Mouse (Mus musculus) kidney, embryonic 15.5 days (tissue): ENCODE measurements around the gene Gpx5. TPM values are rescaled to one million over a fixed set of nuclear protein-coding genes. Genes with fewer than 3 reads are reported as not detected.

ENCODE experiments used
- ATAC-seq: fragments of 200-750 bp; cut with Nextera tagmentation; replicated peaks from 2 replicates; pipeline ENCODE4 v1.8.0; 2017; ENCODE audit warnings: moderate TSS enrichment; ENCODE audit not compliant: low FRiP score
- H3K27ac ChIP-seq: fragments of 300-500 bp; sonication (generic); 2 replicates; pipeline ENCODE4 v1.5.1; 2015; ENCODE audit warnings: mild to moderate bottlenecking, inconsistent platforms
- H3K27me3 ChIP-seq: fragments of 300-500 bp; sonication (generic); 2 replicates; pipeline ENCODE4 v1.6.1; 2015; ENCODE audit warnings: inconsistent platforms
- H3K36me3 ChIP-seq: fragments of 300-500 bp; sonication (generic); 2 replicates; pipeline ENCODE4 v1.6.1; 2015; ENCODE audit warnings: inconsistent platforms
- H3K4me1 ChIP-seq: fragments of 300-500 bp; sonication (generic); 2 replicates; pipeline ENCODE4 v1.6.1; 2015; ENCODE audit warnings: inconsistent platforms
- H3K4me2 ChIP-seq: fragments of 300-500 bp; sonication (generic); 2 replicates; pipeline ENCODE4 v1.6.1; 2015; ENCODE audit warnings: moderate library complexity, mild to moderate bottlenecking, inconsistent platforms
- H3K4me3 ChIP-seq: fragments of 300-500 bp; sonication (generic); replicated peaks from 2 replicates; pipeline ENCODE4 v1.5.1; 2015; ENCODE audit warnings: mild to moderate bottlenecking, inconsistent platforms
- H3K9ac ChIP-seq: fragments of 300-500 bp; sonication (generic); 2 replicates; pipeline ENCODE4 v1.6.1; 2015; ENCODE audit warnings: mild to moderate bottlenecking, inconsistent platforms
- H3K9me3 ChIP-seq: fragments of 300-500 bp; sonication (generic); replicated peaks from 2 replicates; pipeline ENCODE4 v1.6.1; 2016; ENCODE audit warnings: inconsistent platforms
- WGBS: fragments of 180-500 bp; shearing (Covaris S2); methylation state at CpG from one replicate; pipeline ENCODE4 v1.1.7; 2015; ENCODE audit warnings: mixed read lengths; 5-methylcytosine and 5-hydroxymethylcytosine counted together
- polyA plus RNA-seq: library from polyadenylated mRNA; unstranded; fragments of >200 nt; fragmentation: Nextera tagmentation; extraction: Ambion mirVana; gene quantifications from 2 replicates; pipeline ENCODE4 v1.2.1, GENCODE M21; 2015

The Gpx5 gene
- polyA plus RNA-seq, 1 experiment from 2014 or later = not detected

- WGBS = 14% methylated on average over 3 of the region's 3 CpGs
- H3K9ac ChIP-seq = no peak overlapping the region
- ATAC-seq = peak; percentile 87
- H3K36me3 ChIP-seq = no peaks in the 10 kb centered on the region
- H3K9me3 ChIP-seq = no peaks in the 10 kb centered on the region
- peaks cover 10% of the 10 kb centered on the region; the same call in 1 of the 2 replicates for H3K4me1 ChIP-seq
- no peaks in the 10 kb centered on the region for H3K27me3 ChIP-seq
- H3K4me2 ChIP-seq = no peak overlapping the region
- no peak overlapping the region for H3K27ac ChIP-seq
- H3K4me3 ChIP-seq = no peak overlapping the region
Observed at GRCm38 (mm10) chr13:21304483-21305066, 12.0 kb upstream of the Gpx5 start.

GRCm38 (mm10) chr13:21298557-21298956 lies 6.0 kb upstream of the Gpx5 start:
- ATAC-seq = no peak
- H3K27ac ChIP-seq = no peak overlapping the region
- no peak overlapping the region for H3K9ac ChIP-seq
- H3K4me1 ChIP-seq = no peaks in the 10 kb centered on the region
- H3K9me3 ChIP-seq = no peaks in the 10 kb centered on the region
- no peaks in the 10 kb centered on the region for H3K27me3 ChIP-seq
- no peaks in the 10 kb centered on the region for H3K36me3 ChIP-seq
- no peak overlapping the region for H3K4me3 ChIP-seq
- H3K4me2 ChIP-seq = no peak overlapping the region
- 25% methylated on average over 3 of the region's 3 CpGs for WGBS

- H3K27me3 ChIP-seq = peaks cover 11% of the 10 kb centered on the region; the same call in 1 of the 2 replicates
- H3K4me2 ChIP-seq = peak overlapping the region; percentile 71
- peaks cover 8% of the 10 kb centered on the region for H3K4me1 ChIP-seq
- H3K9me3 ChIP-seq = no peaks in the 10 kb centered on the region
- no peak overlapping the region for H3K27ac ChIP-seq
- H3K9ac ChIP-seq = peak overlapping the region; percentile 34; the same call in 1 of the 2 replicates
- peak overlapping the region; percentile 54 for H3K4me3 ChIP-seq
- 1% methylated on average over 13 of the region's 13 CpGs for WGBS
- no peaks in the 10 kb centered on the region for H3K36me3 ChIP-seq
- peak; percentile 68 for ATAC-seq
Observed at GRCm38 (mm10) chr13:21279559-21279958, 13.0 kb downstream of the Gpx5 start.

GRCm38 (mm10) chr13:21279076-21279475 lies 13.5 kb downstream of the Gpx5 start:
- Histone ChIP-seq H3K9me3 (no peaks in the 10 kb centered on the region), H3K4me3 (peak overlapping the region; percentile 54), H3K27me3 (peaks cover 11% of the 10 kb centered on the region; the same call in 1 of the 2 replicates), H3K27ac (no peak overlapping the region), H3K4me2 (peak overlapping the region; percentile 71), H3K36me3 (no peaks in the 10 kb centered on the region), H3K4me1 (peaks cover 8% of the 10 kb centered on the region), H3K9ac (peak overlapping the region; percentile 34; the same call in 1 of the 2 replicates)
- 7% methylated on average over 8 of the region's 8 CpGs for WGBS
- ATAC-seq = no peak

GRCm38 (mm10) chr13:21276551-21276950 lies 16.0 kb downstream of the Gpx5 start:
- ATAC-seq = 0 out of 2 replicates have a peak, but pooled peaks have one; percentile 4
- Histone ChIP-seq H3K9ac (peak overlapping the region; percentile 33), H3K36me3 (no peaks in the 10 kb centered on the region), H3K27ac (no peak overlapping the region), H3K9me3 (no peaks in the 10 kb centered on the region), H3K4me1 (peaks cover 8% of the 10 kb centered on the region), H3K27me3 (peaks cover 11% of the 10 kb centered on the region; the same call in 1 of the 2 replicates), H3K4me2 (peak overlapping the region; percentile 76), H3K4me3 (peak overlapping the region; percentile 59)
- whole genome bisulfite sequencing = 0% methylated on average over 8 of the region's 9 CpGs

GRCm38 (mm10) chr13:21275815-21276550 lies 16.5 kb downstream of the Gpx5 start:
- Histone ChIP-seq H3K4me1 (peaks cover 10% of the 10 kb centered on the region), H3K4me2 (peak overlapping the region; percentile 76), H3K27me3 (peaks cover 11% of the 10 kb centered on the region; the same call in 1 of the 2 replicates), H3K36me3 (no peaks in the 10 kb centered on the region), H3K4me3 (peak overlapping the region; percentile 59), H3K27ac (0 out of 2 replicates have a peak overlapping the region, but pooled peaks have one; percentile 30), H3K9ac (peak overlapping the region; percentile 33), H3K9me3 (no peaks in the 10 kb centered on the region)
- peak; percentile 74 for ATAC-seq
- WGBS = under 1% methylated on average over 25 of the region's 25 CpGs

GRCm38 (mm10) chr13:21275021-21275814 lies 17.3 kb downstream of the Gpx5 start:
- Histone ChIP-seq H3K9me3 (no peaks in the 10 kb centered on the region), H3K4me1 (peaks cover 11% of the 10 kb centered on the region), H3K27ac (no peak overlapping the region), H3K9ac (peak overlapping the region; percentile 33; the same call in 1 of the 2 replicates), H3K27me3 (peaks cover 11% of the 10 kb centered on the region; the same call in 1 of the 2 replicates), H3K36me3 (no peaks in the 10 kb centered on the region), H3K4me3 (peak overlapping the region; percentile 59), H3K4me2 (peak overlapping the region; percentile 76)
- WGBS = under 1% methylated on average over 29 of the region's 29 CpGs
- ATAC-seq = peak; percentile 55; the same call in 1 of the 2 replicates

- H3K9ac ChIP-seq = no peak overlapping the region
- H3K9me3 ChIP-seq = no peaks in the 10 kb centered on the region
- peaks cover 6% of the 10 kb centered on the region; the same call in 1 of the 2 replicates for H3K4me1 ChIP-seq
- no peaks in the 10 kb centered on the region for H3K36me3 ChIP-seq
- H3K27ac ChIP-seq = no peak overlapping the region
- no peak for ATAC-seq
- H3K4me2 ChIP-seq = peak overlapping the region; percentile 40
- 6% methylated on average over 1 of the region's 1 CpGs for WGBS
- peak overlapping the region; percentile 19 for H3K4me3 ChIP-seq
- no peaks in the 10 kb centered on the region; the same call in 1 of the 2 replicates for H3K27me3 ChIP-seq
Observed at GRCm38 (mm10) chr13:21268262-21268661, 24.3 kb downstream of the Gpx5 start.

GRCm38 (mm10) chr13:21267541-21267940 lies 25.0 kb downstream of the Gpx5 start:
- H3K4me2 ChIP-seq = peak overlapping the region; percentile 40
- H3K27me3 ChIP-seq = 0 out of 2 replicates have a peak, but pooled peaks cover under 1% of the 10 kb centered on the region
- H3K36me3 ChIP-seq = no peaks in the 10 kb centered on the region
- H3K4me3 ChIP-seq = peak overlapping the region; percentile 19
- H3K9me3 ChIP-seq = no peaks in the 10 kb centered on the region
- 28% methylated on average over 4 of the region's 4 CpGs for WGBS
- peaks cover 6% of the 10 kb centered on the region; the same call in 1 of the 2 replicates for H3K4me1 ChIP-seq
- no peak for ATAC-seq
- no peak overlapping the region for H3K27ac ChIP-seq
- no peak overlapping the region for H3K9ac ChIP-seq

GRCm38 (mm10) chr13:21265736-21266135 lies 26.8 kb downstream of the Gpx5 start:
- H3K36me3 ChIP-seq = no peaks in the 10 kb centered on the region
- H3K9me3 ChIP-seq = no peaks in the 10 kb centered on the region
- H3K27me3 ChIP-seq = peaks cover 12% of the 10 kb centered on the region
- H3K9ac ChIP-seq = no peak overlapping the region
- H3K4me1 ChIP-seq = 0 out of 2 replicates have a peak, but pooled peaks cover 3% of the 10 kb centered on the region
- no peak overlapping the region for H3K4me2 ChIP-seq
- no peak overlapping the region for H3K27ac ChIP-seq
- no peak for ATAC-seq
- H3K4me3 ChIP-seq = no peak overlapping the region
- 74% methylated on average over 2 of the region's 2 CpGs for WGBS

- H3K27ac ChIP-seq = no peak overlapping the region
- peaks cover 11% of the 10 kb centered on the region; the same call in 1 of the 2 replicates for H3K4me1 ChIP-seq
- peak overlapping the region; percentile 54 for H3K4me2 ChIP-seq
- H3K27me3 ChIP-seq = peaks cover 12% of the 10 kb centered on the region
- no peak for ATAC-seq
- peak overlapping the region; percentile 50 for H3K4me3 ChIP-seq
- 2% methylated on average over 11 of the region's 11 CpGs for WGBS
- no peaks in the 10 kb centered on the region for H3K36me3 ChIP-seq
- no peaks in the 10 kb centered on the region for H3K9me3 ChIP-seq
- H3K9ac ChIP-seq = peak overlapping the region; percentile 36; the same call in 1 of the 2 replicates
Observed at GRCm38 (mm10) chr13:21264366-21264765, 28.2 kb downstream of the Gpx5 start.
